Mouse (Mus musculus): ENCODE results near the gene Sectm1a.
A peak's percentile ranks its signal among the peaks of the same experiment; 100 is the strongest.
"Not testable (repeated sequence)": the region's sequence is repeated elsewhere in the genome, so short reads cannot be mapped to it uniquely, and the experiment has no call there.

Sectm1a gene

DNA sequence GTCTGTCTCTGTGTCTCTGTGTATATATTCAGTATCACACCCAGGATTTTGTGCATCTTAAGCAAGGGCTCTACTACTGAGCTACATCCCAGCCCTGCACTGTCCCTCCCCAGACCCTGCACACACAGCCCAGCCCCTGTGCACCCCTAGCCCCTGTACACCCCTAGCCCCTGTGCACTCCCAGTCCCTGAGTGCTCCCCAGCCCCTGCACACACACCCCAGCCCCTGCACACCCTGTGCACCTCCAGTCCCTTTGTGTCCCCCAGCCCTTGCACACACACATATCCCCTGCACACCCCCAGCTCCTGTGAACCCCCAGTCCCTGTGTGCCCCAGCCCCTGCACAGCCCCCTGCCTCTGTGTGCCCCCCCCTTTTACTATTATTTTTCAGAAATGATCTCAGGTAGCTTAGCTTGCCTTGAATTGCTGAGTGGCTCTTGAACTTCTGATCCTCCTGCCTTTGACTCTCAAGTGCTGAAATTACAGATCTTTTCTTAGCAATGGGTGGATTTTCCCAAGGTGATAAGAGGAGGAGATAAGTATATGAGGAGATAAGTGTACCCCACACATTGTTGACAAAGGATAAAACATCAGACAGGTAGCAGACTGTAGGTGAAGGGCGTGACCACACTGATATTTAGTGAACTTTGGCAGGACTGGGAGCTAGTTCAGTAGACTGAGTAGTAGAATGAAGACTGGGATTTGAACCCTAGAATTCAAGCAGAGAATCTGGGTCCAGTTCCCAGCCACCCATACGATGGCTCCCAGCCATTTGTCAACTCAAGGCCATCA, 8.9 kb upstream of the Sectm1a start:
- DNase-seq (ENCODE audit: low spot score): no peak

DNA sequence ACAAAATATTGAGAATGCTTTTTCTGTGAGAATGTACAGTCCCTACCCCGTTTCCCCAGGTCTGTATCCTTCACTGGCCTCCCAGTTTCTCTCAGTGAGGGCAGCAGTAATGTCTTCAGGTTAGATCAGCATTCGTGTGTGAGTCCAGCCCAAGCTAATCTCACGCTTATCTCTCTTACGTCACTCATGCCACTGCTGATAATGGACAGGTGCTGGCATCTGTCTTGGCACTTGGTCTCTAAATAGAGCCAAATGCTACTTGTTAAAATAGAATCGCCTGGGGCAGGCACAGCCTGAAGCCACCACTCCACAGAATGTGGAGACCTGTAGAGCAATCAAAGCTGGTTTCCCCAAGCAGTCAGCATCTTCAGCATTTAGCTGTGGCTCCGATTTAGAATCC, 8.0 kb upstream of the Sectm1a start:
- DNase-seq (ENCODE audit: low spot score): no peak

DNA sequence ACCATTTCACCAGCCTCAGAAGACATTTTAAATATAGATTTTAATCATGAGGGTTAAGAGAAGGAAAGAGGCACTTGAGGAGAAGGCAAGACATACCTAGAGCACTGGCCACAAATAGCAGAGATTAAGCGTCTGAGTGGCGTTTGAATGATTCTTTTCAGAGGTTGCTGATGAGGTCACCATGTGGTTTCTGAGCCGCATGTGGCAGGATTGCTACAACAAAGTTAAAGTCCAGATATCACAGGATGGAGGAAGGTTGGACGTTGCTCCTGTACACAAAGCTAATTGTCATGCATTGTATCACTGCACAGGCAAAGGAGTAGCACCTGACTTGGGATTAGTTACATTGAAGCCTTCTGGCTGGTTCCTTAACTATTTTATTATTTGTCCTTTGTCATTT, 5.3 kb upstream of the Sectm1a start:
- no peak for DNase-seq (ENCODE audit: low spot score)

DNA sequence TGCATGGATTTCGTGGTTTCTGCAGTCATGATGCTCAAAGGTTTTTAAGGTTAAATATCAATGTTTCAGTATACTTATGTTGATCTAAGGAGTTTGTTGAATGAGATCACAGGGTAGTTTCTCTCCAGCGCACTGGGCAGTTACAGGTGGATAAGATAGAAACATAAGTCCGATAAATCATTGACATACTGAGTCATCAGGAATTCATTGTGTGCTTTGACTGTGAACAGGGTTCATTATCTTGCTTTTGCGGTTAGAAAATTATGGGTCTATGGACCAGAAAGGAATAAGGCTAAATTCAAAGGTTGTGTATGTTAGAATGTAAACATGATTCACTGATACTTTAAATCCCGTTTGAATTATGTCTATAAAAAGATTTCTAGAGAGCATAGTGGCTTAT, 4.2 kb upstream of the Sectm1a start:
- no peak for DNase-seq (ENCODE audit: low spot score)

DNA sequence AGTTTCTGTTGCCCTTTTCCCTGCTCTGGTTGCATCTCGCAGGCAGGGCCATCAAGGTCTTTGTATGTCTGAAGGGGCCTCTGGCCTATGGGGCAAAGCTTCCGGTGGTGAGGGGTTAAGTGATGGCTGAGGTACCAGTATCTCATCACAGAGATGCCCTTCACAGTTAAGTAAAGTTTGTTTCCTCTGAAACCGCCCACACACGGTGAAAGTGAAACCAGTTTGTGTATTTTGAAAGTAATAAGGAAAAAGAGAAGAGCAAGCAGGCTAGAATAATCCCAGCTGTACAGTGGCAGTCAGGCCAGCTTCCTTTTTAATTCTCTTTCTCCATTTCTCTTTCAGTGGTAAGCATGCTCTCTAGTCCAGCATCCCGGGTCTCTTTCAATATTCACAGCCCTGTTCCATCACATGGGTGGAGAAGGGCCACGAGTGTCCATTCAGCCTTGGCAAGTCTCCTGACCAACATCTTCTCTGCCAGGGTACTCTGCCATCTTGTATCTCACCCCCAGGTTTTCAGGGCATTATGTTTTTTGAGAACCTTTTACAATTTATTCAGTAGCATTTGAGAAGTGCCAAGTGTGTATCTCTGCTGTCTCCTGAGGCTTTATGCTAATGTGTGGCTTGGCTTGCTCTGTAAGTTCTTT, 2.0 kb upstream of the Sectm1a start:
- DNase-seq (ENCODE audit: low spot score): no peak

DNA sequence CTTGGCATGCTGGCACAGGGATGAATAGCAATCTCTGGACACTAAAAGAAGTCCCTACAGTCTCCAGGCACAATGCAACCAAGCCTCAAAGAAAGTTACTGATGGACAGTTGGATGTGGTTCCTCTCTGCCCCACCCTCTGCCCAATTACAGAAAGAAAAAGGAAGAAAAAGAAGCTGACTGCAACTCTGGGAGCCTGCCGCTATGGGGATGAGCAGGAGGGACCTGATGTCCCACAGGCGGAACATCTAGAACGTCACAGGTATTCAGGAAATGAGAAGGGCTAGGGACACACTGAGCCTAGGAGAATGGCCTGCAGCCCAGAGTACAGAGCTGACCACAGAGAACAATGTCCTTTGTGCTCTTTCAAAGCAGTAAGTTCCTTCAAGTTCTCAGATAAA, 1.2 kb upstream of the Sectm1a start:
- DNase-seq (ENCODE audit: low spot score): no peak

DNA sequence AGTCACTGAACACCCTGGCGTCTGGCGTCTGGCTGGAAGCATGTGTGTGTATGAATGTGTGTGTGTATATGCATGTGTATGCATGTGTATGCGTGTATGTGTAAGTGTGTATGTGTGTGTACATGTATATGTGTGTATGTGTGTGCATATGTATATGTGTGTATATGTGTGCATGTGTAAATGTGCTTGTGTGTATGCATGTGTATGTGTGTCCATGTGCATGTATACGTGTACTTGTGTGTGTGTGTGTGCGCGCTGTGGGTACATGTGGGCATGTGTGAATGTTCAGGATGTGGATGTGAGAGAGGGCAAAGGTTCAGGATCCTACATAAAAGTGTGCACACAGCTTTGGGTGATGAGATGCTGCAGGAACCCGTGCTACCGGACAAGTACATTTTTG, 690 bp downstream of the Sectm1a start:
- DNase-seq (ENCODE audit: low spot score): no peak

DNA sequence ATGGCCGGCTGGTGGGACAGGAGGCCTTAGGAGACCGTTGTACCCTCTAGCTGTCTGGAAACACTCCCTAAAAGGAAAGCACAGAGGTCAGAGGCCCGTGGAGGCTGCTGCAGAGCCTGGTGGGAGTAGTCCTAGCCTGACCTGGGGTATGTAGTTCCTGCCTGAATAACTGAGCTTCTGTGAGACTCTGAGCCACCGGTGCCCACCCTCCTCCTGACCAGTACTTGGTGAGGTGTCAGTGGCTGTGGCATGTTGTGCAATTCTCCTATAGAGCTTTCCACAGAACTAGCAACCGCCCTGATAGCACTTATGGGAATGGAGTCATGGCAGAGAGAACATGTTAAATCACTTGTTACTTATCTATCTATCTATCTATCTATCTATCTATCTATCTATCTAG, 5.4 kb downstream of the Sectm1a start:
- no peak for DNase-seq (ENCODE audit: low spot score)

DNA sequence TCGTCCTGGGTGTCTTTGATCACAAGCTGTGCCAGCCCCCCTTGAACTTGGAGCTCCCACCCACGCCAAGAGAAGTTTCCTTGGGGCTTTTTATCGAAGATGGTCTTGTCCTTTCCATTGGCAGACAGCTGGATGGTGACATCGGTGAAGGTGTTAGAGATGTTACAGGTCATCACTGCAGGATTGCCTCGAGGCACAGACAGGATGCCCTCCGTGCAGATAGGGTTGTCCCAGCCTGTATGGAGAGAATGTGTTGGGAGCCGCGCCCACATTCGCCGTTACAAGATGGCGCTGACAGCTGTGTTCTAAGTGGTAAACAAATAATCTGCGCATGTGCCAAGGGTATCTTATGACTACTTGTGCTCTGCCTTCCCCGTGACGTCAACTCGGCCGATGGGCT, 11.4 kb downstream of the Sectm1a start:
- not testable (repeated sequence) for DNase-seq (ENCODE audit: low spot score)

DNA sequence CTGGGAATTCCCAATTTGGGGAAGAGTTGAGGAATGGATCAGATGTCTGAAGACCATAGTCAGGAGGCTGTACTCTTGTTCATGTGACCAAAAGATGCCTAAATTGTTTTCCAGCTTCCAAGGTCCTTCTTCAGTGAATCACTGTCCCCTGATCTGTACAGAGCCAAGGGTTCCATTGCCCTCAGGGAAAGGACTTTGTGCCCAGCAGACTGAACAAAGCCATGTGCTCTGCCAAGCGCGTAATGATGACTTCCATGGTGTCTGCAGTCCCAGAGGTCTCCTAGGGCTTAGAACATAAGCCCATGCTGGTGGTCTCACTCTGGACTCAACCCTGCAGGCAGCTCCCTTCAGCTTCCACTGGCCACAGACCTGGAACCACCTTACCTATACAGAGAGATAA, 13.1 kb downstream of the Sectm1a start:
- DNase-seq (ENCODE audit: low spot score): no peak

DNA sequence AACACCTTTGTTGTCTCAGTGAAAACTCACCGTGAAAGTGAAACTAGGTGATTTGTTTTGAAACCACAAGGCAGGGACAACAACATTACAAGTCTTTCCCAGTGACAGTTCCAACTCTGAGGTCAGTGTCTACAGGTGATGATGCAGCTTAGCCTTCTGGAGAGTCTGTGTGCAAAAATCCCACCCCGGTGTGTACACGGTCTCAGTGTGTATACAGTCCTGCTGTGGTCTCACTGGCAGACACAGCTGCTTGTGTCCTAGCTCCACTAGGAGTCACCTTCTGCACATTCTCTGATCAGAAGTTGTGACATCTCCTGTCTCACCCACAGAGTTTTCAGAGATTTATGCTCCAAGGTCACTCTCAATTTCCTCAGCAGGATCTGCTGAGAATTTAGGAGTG, 16.8 kb downstream of the Sectm1a start:
- no peak for DNase-seq (ENCODE audit: low spot score)

DNA sequence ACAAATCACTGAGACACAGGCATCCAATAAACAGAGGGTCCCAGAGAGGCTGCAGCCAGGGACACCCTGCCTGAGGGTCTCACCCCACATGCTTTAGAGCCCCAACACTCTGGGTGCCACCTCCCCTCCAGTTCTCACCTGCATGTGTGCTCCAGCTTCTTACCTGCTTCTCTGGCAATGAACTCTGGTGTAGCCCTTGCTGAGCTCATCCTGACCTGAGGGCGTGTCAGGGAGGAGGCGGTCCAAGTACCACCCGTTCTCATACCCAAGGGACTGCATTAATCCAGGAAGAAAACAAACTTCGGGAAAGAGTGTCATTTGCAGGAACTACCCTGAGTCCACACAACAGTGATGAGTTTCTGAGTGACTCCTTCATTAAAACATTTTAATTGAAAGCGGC, 17.6 kb downstream of the Sectm1a start, which contains the start of gene Sectm1b:
Sectm1b (minus strand) TSS at position 191 of the 400 bp plus-strand sequence.
- DNase-seq (ENCODE audit: low spot score): no peak

DNA sequence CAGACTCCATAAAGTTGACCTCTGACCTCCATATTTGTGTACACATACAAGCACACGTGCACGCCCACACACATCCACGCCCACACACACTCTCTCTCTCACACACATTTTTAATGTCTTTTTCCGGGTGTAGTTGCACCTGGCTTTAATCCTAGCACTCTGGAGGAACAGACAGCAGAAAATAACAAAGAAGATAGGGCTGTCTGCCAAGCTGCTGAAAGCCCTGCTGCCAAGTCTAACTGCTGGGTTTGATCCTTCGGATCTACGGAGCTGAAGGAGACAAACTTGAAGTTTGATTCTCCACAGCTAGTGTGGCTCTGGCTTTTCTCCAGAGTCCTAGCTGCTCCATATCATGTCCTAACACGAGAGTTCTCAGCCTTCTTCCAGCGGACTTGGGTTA, 19.4 kb downstream of the Sectm1a start:
- no peak for DNase-seq (ENCODE audit: low spot score)

DNA sequence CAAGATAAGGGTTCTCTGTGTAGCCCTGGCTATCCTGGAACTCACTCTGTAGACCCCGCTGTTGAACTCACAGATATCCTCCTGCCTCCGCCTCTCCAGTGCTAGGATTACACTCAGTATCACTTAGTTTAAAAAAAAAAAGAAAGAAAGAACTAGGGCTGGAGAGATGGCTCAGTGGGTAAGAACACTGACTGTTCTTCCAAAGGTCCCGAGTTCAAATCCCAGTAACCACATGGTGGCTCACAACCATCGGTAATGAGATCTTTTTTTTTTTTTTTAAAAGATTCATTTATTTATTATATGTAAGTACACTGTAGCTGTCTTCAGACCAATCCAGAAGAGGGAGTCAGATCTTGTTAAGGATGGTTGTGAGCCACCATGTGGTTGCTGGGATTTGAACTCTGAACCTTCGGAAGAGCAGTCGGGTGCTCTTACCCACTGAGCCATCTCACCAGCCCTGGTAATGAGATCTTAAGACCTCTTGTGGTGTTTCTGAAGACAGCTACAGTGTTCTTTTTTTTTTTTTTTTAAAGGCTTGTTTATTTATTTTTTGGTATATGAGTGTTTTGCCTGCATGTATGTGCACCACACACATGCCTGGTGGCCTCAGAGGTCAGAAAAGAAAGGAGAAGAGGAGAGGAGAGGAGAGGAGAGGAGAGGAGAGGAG, 20.5 kb downstream of the Sectm1a start:
- DNase-seq (ENCODE audit: low spot score): not testable (repeated sequence)

DNA sequence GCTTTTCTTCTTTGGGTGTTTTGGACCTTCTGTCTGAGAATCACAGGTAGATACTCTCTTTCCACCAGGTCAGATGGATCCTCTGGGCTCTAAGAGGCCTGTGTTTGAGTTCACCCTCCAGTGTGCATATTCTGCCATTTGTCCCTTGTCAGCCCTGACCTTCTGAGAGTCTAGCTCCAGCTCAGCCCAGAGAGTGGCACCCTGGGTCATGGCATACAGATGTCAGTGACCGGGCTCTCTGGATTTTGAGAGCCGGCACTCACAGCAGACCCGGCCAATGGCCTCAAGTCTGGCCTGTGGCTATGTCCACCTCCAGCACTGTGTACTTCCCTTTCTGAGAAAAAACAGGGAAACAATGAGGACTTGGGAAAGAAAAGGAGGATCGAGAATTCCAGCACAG, 21.5 kb downstream of the Sectm1a start:
- DNase-seq (ENCODE audit: low spot score): no peak

DNA sequence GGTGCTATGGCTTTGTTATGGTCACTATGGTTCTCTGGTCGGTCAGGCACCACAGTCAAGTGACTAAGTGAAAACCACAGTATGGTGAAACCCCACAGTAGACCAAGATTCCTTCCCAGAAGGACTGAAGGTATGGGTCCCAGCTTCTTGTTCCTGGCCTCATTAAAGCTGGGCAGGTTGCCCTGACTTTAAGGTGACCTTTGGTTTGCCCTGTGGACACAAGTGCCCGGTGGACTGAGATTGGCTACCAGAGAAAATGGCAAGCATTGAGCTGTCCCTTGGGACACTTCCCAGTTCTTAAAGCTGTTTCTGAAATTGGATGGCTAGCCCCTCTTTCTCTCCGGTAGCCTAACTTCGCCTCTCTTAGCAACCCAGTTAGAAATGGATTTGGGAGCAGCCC, 22.1 kb downstream of the Sectm1a start:
- no peak for DNase-seq (ENCODE audit: low spot score)

DNA sequence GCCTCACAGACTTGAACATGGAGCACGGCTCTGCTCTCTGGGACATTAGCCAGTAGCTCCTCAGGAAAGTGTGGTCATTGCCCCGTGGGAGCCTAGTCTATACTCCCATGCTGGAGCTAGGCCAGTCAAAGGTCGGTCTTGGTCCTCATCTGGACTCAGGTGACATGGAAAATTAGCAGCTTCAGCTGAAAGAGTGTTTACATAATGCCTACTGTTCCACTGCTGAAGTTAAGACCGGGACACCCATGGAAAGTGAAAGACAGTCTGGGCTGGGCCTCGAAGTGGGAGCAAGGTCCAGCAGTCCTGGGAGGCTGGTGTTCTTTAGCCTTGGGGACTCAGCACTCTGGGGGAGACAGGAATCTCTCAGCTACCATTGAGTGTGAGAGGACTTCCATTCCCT, 22.9 kb downstream of the Sectm1a start:
- DNase-seq (ENCODE audit: low spot score): no peak

DNA sequence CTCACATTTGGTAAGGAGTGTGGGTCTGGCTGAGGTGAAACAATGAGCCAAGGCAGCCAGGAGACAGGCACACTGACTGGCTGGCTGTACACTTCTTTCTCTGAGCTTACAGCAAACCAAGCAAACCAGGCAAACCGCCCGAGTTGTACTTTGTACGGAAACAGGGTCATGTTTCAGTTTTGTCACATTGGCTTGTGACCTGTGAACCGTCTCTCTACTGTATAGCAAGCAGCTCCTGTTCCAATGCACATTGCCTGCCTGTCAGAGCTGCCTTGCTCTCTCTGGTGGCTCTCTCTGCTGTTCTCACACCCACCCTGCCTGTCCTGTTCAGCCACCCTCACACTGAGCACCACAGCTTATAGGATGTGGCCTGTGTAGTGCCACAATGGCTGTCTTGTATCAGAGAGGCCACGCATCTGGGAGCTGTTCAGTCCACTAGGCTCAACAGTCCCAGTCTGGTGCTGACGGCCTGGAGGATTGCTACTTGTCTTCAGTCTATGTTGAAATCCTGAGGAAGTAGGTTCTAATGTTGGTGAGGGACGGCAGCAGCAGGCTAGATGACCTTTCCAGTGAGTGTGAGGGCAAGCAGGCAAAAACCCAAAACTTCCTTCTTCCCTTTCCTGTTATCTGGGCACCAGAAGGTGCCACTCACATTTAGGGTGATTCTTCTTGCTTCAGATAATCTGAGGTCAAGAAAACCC, 24.3 kb downstream of the Sectm1a start:
- DNase-seq (ENCODE audit: low spot score): no peak

DNA sequence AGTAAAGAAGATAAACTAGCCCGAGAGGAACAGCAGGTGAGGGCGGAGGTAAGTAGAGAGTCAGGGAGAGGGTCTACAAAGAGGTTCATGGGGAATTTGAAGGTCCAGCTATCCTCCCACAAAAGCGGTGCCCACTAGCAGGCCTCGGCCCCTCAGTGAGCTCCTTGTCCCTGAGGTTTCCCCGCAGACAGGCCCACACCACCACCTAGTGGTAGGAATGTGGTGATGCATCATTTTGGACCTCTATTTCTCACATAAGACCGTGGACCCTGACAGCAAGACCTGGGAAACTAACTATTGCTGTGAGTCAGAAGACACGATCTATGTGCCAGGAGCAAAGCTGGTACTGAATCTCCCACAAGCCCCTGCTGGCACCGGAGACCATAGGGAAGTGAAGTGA, 27.5 kb downstream of the Sectm1a start:
- DNase-seq (ENCODE audit: low spot score): peak; percentile 65

DNA sequence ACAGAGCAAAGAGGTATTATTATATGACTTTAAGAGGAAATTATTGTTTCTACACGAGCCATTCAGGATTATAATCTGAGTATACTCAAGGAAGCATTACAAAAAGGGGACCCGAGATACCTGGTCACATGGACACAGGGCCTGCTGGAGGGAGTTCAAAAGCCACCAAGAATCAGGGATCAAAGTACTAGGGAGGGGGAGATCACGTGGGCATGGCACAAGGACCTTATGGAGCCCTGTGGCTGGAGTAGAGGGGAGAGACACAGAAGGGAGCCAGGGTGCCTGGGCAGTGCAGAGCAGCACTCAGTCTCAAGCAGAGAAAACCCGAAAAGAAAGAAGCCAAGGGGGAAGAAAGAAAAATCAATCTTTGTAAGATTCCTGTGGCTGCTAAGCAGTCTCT, 28.6 kb downstream of the Sectm1a start:
- DNase-seq (ENCODE audit: low spot score): no peak

DNA sequence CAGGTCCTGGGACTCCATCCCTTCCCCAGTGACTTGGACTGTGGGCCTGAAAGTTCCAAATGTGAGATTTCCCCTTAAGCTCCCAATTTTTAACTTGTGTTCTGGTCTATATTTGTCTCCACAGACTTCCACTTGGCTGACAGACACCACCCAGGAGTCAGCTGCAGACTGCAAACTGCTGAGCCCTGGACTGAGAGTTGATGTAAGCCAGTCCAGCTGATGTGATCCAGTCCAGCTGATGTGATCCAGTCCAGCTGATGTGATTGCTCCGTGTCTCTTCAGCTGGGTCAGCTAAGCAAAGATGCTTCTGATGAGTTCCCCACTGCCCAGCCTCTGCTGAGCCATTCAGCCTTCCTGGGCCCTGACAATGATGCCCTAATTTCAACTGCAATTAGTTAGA, 29.2 kb downstream of the Sectm1a start:
- DNase-seq (ENCODE audit: low spot score): no peak

DNA sequence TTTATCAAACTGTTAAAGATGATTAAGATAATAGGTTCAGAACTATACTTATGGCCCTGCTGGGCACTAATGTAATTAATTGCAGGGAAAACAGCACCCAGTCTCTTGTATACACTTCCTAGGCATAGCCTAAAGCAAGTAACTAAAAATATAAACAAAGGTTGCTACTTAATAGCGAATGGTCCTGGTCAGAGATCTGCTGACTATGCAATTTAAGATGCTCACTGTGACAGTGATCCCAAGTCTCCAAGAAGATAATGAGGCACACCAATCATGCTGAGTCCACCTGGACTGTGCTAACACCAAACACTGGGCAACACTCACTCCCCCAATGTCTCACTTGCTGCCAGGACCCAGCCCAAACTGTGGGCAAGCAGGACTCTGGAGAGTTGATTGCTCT, 31.2 kb downstream of the Sectm1a start:
- DNase-seq (ENCODE audit: low spot score): no peak

All from layer of hippocampus, adult 9-10 months (tissue).